Mouse (Mus musculus): Measurements from ENCODE around the gene Odf3l2.

- no peak for TF ChIP-seq CTCF (IDR thresholded peaks at IDR 0.05; ENCODE audit: low read depth)
- TF ChIP-seq EP300 (optimal IDR thresholded peaks at IDR 0.05), result no peak
Observed at GRCm38 (mm10) chr10:79645711-79646110, at the start of gene Odf3l2.
